Mouse (Mus musculus): Measurements from ENCODE around the gene Inpp4b.
"Not testable (repeated sequence)": the region's sequence is repeated elsewhere in the genome, so short reads cannot be mapped to it uniquely, and the experiment has no call there.

The Inpp4b gene

DNA sequence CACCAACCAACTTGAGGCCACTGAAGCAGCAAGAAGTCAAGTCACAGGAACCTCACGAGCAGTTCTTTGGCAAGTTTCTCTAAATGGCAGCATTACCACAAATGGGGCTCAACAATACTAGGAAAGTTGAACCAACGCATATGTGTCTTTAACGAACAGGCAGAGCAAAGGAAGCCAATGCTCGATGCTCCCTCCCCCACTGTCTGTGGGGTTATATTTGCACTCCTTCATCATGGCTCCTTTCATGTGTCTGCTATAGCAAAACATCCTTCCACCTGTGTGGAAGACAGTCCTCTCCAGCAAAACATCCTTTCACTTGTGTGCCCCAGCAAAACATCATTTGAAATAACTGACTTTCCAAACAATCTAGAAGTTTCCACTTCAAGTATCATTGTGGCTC, 440.4 kb downstream of the Inpp4b start:
- no peak for DNase-seq

DNA sequence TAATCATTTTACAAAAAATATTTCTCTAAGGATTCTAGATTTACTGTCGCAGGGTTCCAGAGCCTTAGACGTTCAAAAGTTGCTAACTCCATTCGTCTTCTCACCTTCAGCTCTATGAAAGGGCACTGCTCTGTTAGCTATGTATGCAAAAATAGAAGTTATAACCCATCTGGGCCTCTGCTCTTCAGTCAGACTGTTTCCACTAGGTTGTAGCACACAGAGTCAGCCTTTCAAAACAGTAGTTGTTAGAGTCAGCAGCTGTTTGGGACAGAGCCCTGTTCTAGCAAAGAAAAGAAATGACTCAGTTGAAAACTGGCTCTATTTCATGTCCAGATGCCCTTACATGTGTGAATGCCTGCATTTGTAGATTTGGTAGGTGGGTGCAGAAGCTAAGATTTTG, 442.4 kb downstream of the Inpp4b start:
- no peak for DNase-seq

DNA sequence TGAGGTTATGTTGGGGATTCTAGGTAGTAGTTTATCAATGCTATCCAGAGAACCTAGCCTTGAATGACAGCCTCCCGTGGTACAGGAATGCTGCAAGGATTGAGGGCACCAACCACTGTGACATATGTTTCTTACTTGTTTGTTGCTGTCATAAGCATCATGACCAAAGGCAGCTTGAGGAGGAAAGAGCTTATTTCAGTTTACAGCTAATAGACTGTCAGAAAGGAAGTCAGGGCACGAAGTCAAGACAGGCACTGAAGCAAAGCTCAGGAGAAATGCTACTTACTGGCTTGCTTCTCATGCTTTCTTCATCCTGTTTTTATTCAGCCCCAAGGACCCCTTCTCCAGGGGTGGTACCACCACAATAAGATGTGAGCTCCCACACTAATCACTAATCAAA, 446.1 kb downstream of the Inpp4b start:
- no peak for DNase-seq

DNA sequence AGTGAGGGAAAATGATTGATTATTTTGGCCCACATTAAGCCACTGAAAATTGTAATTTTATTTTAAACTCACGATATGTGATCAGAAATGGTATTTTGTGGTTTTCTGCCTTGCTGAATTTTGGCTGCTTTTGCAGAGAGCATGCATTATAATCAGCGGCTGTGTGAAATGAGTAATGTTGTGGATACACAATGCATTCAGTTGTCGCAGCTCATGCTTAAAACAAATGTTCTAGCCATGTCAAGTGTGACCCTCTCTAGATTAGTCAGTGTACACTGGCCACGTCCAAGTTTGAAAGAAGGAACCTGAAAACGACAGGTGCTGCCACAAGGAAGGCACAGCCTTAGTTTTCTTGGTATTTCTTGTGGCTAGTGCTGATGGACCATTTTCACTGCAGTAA, 450.3 kb downstream of the Inpp4b start:
- DNase-seq: no peak

- DNase-seq: peak; percentile 61
These were observed 456.1 kb downstream of the Inpp4b start for GRCm38 (mm10) chr8:81798501-81798900.

GRCm38 (mm10) chr8:81800792-81801191, 458.4 kb downstream of the Inpp4b start:
- DNase-seq: no peak

- DNase-seq: peak; percentile 65
These were observed 464.4 kb downstream of the Inpp4b start for GRCm38 (mm10) chr8:81806797-81807196.

DNA sequence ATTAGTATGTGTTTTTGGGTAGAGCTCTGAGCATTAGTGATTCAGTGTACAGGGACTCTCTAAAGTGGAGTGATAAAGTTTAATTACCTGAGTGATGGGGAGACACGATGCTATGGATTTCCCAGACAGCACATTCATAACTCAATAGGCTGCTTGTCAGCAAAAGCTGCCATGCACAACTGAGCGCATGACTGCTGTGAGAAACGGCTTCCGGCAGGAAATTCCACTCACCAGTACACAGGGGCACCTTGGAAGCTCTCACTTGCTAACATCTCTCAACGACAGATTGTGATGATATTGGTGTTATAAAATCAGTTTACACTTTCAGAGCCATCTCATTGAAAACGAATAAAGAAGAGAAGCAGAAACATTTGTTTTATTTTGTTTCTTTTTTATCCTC, 465.2 kb downstream of the Inpp4b start:
- DNase-seq: no peak

- no peak for DNase-seq
These were observed 466.1 kb downstream of the Inpp4b start for GRCm38 (mm10) chr8:81808406-81808805.

DNA sequence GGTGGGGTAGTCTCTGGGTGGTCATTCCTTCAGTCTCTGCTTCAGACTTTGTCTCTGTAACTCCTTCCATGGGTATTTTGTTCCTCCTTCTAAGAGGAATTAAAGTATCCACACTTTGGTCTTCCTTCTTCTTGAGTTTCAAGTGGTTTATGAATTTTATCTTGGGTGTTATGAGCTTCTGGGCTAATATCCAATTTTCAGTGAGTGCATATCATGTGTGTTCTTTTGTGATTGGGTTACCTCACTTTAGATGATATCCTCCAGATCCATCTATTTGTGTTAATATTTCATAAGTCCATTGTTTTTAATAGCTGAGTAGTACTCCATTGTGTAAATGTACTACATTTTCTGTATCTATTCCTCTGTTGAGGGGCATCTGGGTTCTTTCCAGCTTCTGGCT, 467.1 kb downstream of the Inpp4b start:
- not testable (repeated sequence) for DNase-seq

- DNase-seq: peak; percentile 41
These were observed 469.8 kb downstream of the Inpp4b start for GRCm38 (mm10) chr8:81812051-81812751.

DNA sequence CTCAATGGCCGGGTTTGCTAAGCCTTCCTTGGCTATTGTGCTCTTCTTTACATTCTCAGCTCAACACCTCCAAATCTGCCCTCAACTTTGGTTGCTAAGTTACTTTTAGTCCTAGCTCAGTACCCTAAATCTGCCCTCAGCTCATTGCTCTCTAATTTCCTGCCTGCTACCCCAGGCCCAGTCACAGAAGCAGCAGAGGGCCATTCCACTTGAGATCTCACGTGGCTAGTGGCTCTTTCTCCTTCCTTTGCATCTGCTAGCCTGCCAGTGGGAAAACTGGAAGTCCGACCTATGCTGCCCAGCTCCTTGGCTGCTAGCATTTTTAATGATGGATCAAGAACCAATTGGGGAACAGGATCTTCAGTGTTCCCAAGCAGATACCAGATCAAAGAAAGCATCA, 472.4 kb downstream of the Inpp4b start:
- no peak for DNase-seq

GRCm38 (mm10) chr8:81815551-81815950, 473.2 kb downstream of the Inpp4b start:
- DNase-seq: no peak

DNA sequence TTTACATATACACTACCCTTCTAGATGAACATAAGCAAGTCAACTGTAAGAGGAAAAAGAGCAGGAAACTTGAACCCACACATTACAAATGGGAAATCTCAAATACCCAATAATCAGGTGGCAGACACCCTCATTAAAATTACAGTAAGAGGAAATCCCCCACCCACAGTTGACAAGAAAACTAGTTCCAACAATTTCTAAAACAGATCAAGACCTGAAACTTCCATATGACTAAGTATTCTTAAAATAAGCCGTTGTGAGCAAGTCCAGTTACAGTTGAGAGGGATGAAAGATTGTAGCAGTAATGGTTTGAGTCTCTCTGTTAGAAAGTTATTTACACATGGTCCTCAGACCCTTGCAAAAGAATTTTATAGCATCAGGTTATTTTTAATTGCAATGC, 480.8 kb downstream of the Inpp4b start:
- DNase-seq: no peak

GRCm38 (mm10) chr8:81824975-81825374, 482.6 kb downstream of the Inpp4b start:
- no peak for DNase-seq

- DNase-seq: no peak
These were observed 484.1 kb downstream of the Inpp4b start for GRCm38 (mm10) chr8:81826406-81826805.

DNA sequence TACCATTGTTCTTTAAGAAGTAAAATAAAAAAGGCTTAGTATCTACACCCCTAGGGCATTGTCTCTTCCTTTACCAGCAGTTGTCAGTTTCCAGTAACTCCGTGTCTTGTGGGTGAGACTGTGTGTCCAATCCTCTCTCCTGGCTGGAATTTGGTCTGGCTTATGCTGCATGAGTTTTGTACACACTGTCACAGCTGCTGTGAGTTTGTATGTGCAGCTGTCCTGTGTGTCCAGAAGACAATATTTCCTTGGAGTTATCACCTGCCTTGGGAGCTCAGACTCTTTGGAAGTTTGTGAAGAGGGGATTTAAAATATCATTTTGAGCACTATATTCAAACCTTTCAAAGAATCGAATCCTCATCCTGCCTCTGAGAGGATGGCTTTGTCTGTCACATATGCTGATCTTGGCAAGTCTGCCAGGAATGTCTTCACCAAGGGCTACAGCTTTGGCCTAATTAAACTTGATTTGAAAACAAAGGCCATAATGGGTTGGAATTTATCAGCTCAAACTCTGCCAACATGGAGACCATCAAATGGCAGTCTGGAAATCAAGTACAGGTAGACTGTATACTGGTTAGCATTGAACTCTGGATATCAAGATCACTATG, 485.1 kb downstream of the Inpp4b start:
- DNase-seq: peak; percentile 54

DNA sequence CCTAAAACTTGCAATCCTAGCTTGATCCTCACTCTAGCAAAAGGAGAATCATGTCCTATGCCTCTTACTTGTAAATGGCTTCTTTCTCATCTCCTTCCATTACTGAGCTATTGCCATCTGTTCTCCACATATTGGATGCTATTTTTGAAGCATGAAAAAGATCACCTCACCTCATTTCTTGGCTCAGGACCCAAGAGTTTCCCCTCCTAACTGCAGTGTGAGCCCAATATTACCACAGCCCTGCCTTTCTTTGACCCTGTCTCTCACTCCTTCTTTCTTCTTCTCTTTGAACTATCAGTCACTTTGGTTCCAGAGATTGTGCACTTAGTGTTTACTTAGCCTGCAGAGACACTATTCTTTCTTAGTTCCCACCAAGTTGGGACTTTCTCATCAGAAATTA, 489.1 kb downstream of the Inpp4b start:
- DNase-seq: peak; percentile 78

DNA sequence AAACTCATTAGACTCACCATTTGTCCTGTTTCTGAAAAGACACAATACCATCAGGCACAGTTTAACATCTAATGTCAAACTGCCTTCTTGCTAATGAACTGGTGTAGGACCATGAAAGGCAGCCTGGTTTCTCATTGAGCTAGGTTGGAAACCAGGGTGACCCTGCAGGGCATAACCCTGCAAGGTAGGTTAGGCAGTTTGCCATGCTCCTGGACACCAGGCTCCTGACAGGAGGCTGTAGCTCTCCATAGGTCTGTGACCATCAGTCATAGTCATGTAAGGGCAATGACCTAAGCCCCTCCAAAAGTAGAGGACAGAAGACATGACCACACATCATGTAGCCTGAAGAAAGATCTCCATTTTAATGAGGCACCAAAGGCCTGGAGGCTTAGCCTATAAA, 491.5 kb downstream of the Inpp4b start:
- no peak for DNase-seq

GRCm38 (mm10) chr8:81840512-81840911, 498.2 kb downstream of the Inpp4b start:
- DNase-seq: no peak

GRCm38 (mm10) chr8:81844104-81844982, 502.0 kb downstream of the Inpp4b start:
- no peak for DNase-seq

GRCm38 (mm10) chr8:81847929-81848328, 505.6 kb downstream of the Inpp4b start:
- no peak for DNase-seq

DNA sequence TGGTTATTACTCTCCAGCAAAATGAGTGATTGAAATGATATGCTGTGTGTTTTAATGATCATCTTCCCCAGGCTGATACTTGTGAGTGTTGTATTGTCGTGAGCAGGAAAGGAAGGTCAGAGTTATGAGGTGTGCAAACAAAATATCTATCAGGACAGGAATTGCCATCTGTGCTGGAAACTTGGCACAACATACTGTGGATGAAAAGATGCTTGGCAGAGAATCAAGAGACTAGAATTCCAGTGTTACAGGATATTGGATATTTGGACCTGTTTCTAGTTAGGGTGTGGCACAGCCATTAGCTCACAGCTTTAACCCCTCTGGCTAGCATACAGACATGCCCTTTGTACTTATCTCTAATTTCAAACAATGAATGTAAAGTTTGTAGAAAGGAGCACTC, 507.6 kb downstream of the Inpp4b start:
- peak; percentile 55 for DNase-seq

GRCm38 (mm10) chr8:81853184-81853583, 510.8 kb downstream of the Inpp4b start:
- DNase-seq: peak; percentile 88

Data from cerebellum, adult 9-11 months (tissue).